Mouse (Mus musculus) heart, postnatal 0 days (tissue): ENCODE data around the gene Rps3.

Source experiments
- CTCF ChIP-seq: IDR thresholded peaks from 2 replicates; pipeline ENCODE4 v1.5.1; 2016; ENCODE audit warnings: antibody characterized with exemption, control low read depth, low read depth
- EP300 ChIP-seq: IDR thresholded peaks from 2 replicates; pipeline ENCODE4 v1.6.1; 2016; ENCODE audit warnings: antibody characterized with exemption, low read depth

DNA sequence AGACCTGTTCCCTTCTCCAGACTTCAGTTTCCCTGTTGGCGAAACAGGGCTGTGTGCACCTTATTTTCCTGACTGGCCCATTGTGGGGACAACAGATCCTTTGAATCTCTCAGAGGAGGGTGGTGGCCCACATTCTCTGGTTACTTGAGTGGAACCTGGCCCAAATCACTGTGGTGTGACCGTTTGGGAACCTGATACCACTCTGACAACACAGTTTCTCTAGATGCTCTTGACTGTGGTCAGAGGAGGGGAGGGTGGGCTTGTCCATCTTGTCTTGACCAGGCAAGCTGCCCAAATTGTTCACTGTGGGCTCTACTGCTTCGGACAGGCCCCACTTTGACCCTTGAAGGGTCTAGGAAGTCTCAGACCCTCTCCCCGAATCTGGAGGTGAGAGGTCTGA is 29.5 kb downstream of the Rps3 start:
- TF ChIP-seq CTCF, result no peak
- no peak for TF ChIP-seq EP300
